Mouse (Mus musculus) testis, adult 2 months (tissue): ENCODE data around the gene Olfr547.

Experiments used
- CTCF ChIP-seq: fragments of 200-500 bp; IDR thresholded peaks from 2 replicates; pipeline ENCODE4 v1.5.1; 2012; ENCODE audit warnings: low read depth, mild to moderate bottlenecking, inconsistent platforms, low read length, moderate library complexity; ENCODE audit not compliant: control insufficient read depth, insufficient read depth, insufficient replicate concordance
- POLR2A ChIP-seq: fragments of 200-500 bp; IDR thresholded peaks from 2 replicates; pipeline ENCODE4 v1.6.1; 2012; ENCODE audit warnings: low read depth, mild to moderate bottlenecking, inconsistent platforms, low read length, moderate library complexity; ENCODE audit not compliant: control insufficient read depth

- TF ChIP-seq CTCF (no peak), POLR2A (no peak)
Measured at GRCm38 (mm10) chr7:102540596-102540995, 6.0 kb downstream of the Olfr547 start, which contains the start of gene Olfr548-ps1.
